Mouse (Mus musculus) forebrain, embryonic 15.5 days (tissue): Measurements from ENCODE around the gene Cntn4. TPM values are rescaled to one million over a fixed set of nuclear protein-coding genes. Genes with fewer than 3 reads are reported as not detected.
A peak's percentile ranks its signal among the peaks of the same experiment; 100 is the strongest.

Experiments
- ATAC-seq: fragments of 200-750 bp; cut with Nextera tagmentation; replicated peaks from 2 replicates; pipeline ENCODE4 v1.8.0; 2017; ENCODE audit warnings: mild to moderate bottlenecking, moderate TSS enrichment, moderate library complexity
- H3K27ac ChIP-seq: fragments of 300-500 bp; sonication (generic); replicated peaks from 2 replicates; pipeline ENCODE4 v1.5.1; 2015; ENCODE audit warnings: mild to moderate bottlenecking, inconsistent platforms
- H3K27me3 ChIP-seq: fragments of 300-500 bp; sonication (generic); 2 replicates; pipeline ENCODE4 v1.6.1; 2015; ENCODE audit warnings: inconsistent platforms
- H3K36me3 ChIP-seq: fragments of 300-500 bp; sonication (generic); 2 replicates; pipeline ENCODE4 v1.6.1; 2015; ENCODE audit warnings: mild to moderate bottlenecking, inconsistent platforms
- H3K4me1 ChIP-seq: fragments of 300-500 bp; sonication (generic); 2 replicates; pipeline ENCODE4 v1.6.1; 2015; ENCODE audit warnings: inconsistent platforms
- H3K4me2 ChIP-seq: fragments of 300-500 bp; sonication (generic); replicated peaks from 2 replicates; pipeline ENCODE4 v1.6.1; 2015; ENCODE audit warnings: mild to moderate bottlenecking, inconsistent platforms
- H3K4me3 ChIP-seq: fragments of 300-500 bp; sonication (generic); 2 replicates; pipeline ENCODE4 v1.5.1; 2015; ENCODE audit warnings: mild to moderate bottlenecking, inconsistent platforms
- H3K9ac ChIP-seq: fragments of 300-500 bp; sonication (generic); replicated peaks from 2 replicates; pipeline ENCODE4 v1.6.1; 2015; ENCODE audit warnings: mild to moderate bottlenecking, inconsistent platforms
- H3K9me3 ChIP-seq: fragments of 300-500 bp; sonication (generic); 2 replicates; pipeline ENCODE4 v1.6.1; 2016; ENCODE audit warnings: inconsistent platforms
- WGBS: fragments of 180-500 bp; shearing (Covaris S2); methylation state at CpG from one replicate; pipeline ENCODE4 v1.1.7; 2015; ENCODE audit warnings: mixed read lengths; 5-methylcytosine and 5-hydroxymethylcytosine counted together
- polyA plus RNA-seq: library from polyadenylated mRNA; unstranded; fragments of >200 nt; fragmentation: Nextera tagmentation; extraction: Ambion mirVana; gene quantifications from 2 replicates; pipeline ENCODE4 v1.2.1, GENCODE M21; 2015

Cntn4 gene
- polyA plus RNA-seq, 1 experiment from 2014 or later, result 6.2 TPM

DNA sequence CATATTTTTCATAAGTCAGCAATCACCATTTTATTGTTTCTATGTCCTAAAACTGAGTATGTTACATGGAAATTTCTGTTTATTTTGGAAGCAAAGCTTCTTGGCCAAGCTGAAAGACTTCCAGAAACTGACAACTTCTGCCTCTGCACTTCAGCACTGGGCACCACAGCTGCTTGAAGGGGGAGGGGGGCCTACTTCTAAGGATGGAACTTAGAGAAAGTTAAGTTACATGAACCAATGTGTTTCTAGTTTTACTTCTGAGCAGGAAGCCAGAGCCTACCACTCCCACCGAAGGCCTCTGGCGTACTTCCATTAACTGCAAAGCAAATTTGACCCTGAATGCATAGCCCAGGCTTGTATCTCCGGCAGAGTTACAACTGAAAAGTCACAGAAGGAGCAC, 749.2 kb downstream of the Cntn4 start:
- Histone ChIP-seq H3K27me3 (no peaks in the 10 kb centered on the region), H3K9ac (no peak overlapping the region), H3K4me2 (no peak overlapping the region), H3K27ac (no peak overlapping the region), H3K4me3 (no peak overlapping the region), H3K9me3 (no peaks in the 10 kb centered on the region), H3K36me3 (no peaks in the 10 kb centered on the region), H3K4me1 (no peaks in the 10 kb centered on the region)
- WGBS, result 85% methylated on average over 3 of the region's 3 CpGs
- ATAC-seq, result no peak

DNA sequence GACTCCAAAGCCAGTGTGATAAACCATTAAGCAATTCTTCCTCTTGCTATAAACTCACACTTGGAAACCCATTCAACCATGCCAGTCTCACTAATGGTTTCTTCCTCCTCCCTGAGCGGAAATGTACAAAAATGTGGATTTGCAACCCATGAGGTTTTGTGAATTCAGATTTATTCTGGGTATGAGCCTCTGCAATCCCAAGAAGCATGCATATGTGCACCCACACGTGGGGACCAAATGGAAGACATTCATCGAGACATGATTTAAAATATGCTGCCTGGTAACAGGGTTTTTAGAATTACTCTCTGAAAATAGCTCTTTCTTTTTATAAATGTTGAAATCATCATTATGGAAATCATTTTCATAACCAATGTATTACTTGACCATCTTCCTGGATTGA, 754.0 kb downstream of the Cntn4 start:
- 89% methylated on average over 3 of the region's 3 CpGs for WGBS
- Histone ChIP-seq H3K27me3 (no peaks in the 10 kb centered on the region), H3K27ac (no peak overlapping the region), H3K9me3 (no peaks in the 10 kb centered on the region), H3K9ac (no peak overlapping the region), H3K4me1 (no peaks in the 10 kb centered on the region), H3K4me3 (no peak overlapping the region), H3K4me2 (no peak overlapping the region), H3K36me3 (no peaks in the 10 kb centered on the region)
- no peak for ATAC-seq

DNA sequence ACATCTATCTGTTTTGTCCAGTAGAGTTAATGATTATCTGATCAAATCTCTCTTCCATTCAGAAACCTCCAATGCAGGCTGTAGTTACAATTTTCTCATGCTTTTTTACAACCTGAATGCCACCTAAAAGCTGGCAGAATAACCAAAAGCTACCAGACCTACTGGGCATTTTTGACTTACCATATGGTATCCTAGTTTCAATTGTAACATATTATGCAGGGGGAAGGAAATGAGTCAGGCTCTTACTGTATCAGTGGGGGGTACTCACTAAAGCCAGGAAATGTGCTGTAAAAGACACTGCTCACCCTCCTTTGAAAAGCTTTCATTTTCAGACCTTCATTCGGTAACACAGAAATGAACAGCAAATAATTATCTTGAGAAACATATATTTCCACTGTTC, 763.3 kb downstream of the Cntn4 start:
- no peak overlapping the region for H3K9ac ChIP-seq
- 58% methylated on average over 1 of the region's 1 CpGs for WGBS

DNA sequence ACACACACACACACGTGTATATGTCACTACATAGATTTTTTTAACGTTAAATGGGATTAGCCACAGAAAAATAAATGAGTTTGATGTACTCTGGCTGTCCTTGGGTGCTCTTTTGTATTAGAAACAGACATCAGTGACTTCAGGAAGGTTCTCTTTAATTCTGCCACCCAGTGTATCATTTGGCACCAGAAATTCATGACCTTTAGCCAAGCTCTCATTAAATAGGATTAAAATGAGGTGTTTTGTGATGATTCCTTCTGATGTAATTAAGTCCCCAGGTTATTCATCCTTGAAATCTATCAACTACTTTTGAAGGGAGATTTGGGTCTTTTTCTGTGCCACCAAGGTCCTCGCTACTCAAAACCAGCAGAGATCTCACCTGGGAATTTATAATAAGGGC, 763.8 kb downstream of the Cntn4 start:
- 61% methylated on average over 3 of the region's 3 CpGs for WGBS
- no peak overlapping the region for H3K4me2 ChIP-seq

More for the DNA sequence above, 763.3 kb downstream of the Cntn4 start:
- Histone ChIP-seq H3K27me3 (no peaks in the 10 kb centered on the region), H3K4me3 (no peak overlapping the region), H3K36me3 (no peaks in the 10 kb centered on the region), H3K9me3 (no peaks in the 10 kb centered on the region), H3K27ac (no peak overlapping the region), H3K4me1 (no peaks in the 10 kb centered on the region), H3K4me2 (no peak overlapping the region)
- ATAC-seq, result no peak

DNA sequence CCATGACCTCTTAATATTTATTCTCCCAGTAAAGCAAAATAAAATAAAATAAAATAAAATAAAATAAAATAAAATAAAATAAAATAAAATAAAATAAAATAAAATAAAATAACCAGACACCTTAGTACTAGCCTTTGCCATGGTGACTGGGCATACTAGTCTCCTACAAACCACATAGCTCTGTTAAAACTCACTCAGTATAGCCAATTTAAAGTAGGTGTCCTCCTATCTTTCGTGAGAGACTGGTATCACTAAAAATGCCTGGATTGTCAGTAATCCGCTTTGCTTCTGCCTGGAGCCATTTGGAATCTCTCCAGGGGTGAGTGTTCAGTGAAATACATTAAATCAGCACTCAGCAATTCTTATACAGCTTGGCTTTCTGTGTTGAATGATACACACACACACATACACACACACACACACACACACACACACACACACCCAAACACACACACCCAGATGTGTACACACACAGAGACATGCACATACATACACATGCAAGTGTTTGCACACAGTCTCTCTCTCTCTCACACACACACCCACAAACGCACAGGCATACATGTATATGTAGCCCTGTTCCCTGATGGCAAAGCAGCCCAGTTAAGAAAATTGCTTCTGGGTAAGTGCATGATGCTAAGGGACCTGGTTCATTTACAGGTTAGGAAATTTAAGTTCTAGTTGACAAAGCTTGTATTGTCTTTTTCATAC, 776.8 kb downstream of the Cntn4 start:
- Histone ChIP-seq H3K4me2 (no peak overlapping the region), H3K27ac (no peak overlapping the region), H3K9ac (no peak overlapping the region), H3K4me3 (no peak overlapping the region), H3K27me3 (no peaks in the 10 kb centered on the region), H3K9me3 (no peaks in the 10 kb centered on the region), H3K4me1 (no peaks in the 10 kb centered on the region), H3K36me3 (no peaks in the 10 kb centered on the region)
- no peak for ATAC-seq
- 46% methylated on average over 3 of the region's 3 CpGs for WGBS

More for the DNA sequence above, 763.8 kb downstream of the Cntn4 start:
- Histone ChIP-seq H3K4me1 (no peaks in the 10 kb centered on the region), H3K36me3 (no peaks in the 10 kb centered on the region), H3K4me3 (no peak overlapping the region), H3K27ac (no peak overlapping the region), H3K9me3 (no peaks in the 10 kb centered on the region), H3K27me3 (no peaks in the 10 kb centered on the region), H3K9ac (no peak overlapping the region)
- ATAC-seq, result no peak

DNA sequence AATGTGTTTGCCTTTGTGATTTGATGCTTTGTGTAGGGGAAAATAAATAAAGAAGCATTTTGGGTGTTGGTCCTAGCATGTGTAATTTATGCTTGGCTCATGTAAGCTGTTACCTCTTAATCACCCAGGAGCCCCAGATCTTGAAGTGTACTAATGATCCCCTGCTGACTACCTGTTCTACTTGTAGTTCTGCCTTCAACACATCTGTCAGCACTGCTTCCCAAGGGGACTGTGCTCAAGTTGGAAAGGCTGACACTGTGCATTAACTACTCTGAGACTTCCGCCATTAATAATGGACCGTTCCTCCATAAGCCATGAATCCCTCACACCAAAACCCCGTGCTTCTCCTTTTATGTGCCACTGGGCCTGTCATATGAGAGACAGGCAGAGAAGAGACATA, 778.2 kb downstream of the Cntn4 start:
- ATAC-seq, result peak; percentile 83
- H3K9ac ChIP-seq, result no peak overlapping the region
- H3K4me3 ChIP-seq, result no peak overlapping the region
- no peaks in the 10 kb centered on the region for H3K9me3 ChIP-seq
- H3K4me2 ChIP-seq, result no peak overlapping the region
- WGBS, result 52% methylated on average over 3 of the region's 3 CpGs
- H3K36me3 ChIP-seq, result no peaks in the 10 kb centered on the region
- H3K4me1 ChIP-seq, result no peaks in the 10 kb centered on the region
- no peak overlapping the region for H3K27ac ChIP-seq
- no peaks in the 10 kb centered on the region for H3K27me3 ChIP-seq

DNA sequence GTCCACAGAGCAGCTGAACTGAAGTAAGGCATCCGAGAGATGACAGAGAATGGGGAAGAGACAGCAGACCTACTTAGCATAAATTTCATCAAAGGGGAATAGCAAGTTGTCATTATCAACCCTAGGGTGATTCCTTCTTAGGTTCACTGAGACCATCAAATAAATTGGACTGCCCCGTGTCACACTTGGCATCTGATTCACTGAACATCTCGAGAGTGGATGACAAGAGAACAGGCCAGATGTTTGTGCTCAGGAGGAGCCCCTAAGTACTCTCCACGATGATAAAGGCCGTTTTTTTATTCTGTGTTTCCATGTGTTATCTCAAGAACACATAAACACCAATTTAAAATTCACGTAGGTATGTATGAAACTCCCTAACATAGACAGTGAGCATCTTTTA, 780.7 kb downstream of the Cntn4 start:
- ATAC-seq, result no peak
- H3K4me3 ChIP-seq, result no peak overlapping the region
- no peaks in the 10 kb centered on the region for H3K36me3 ChIP-seq
- H3K4me2 ChIP-seq, result no peak overlapping the region
- no peak overlapping the region for H3K9ac ChIP-seq
- 86% methylated on average over 6 of the region's 6 CpGs for WGBS
- no peaks in the 10 kb centered on the region for H3K27me3 ChIP-seq
- no peaks in the 10 kb centered on the region for H3K9me3 ChIP-seq
- no peak overlapping the region for H3K27ac ChIP-seq
- no peaks in the 10 kb centered on the region for H3K4me1 ChIP-seq

DNA sequence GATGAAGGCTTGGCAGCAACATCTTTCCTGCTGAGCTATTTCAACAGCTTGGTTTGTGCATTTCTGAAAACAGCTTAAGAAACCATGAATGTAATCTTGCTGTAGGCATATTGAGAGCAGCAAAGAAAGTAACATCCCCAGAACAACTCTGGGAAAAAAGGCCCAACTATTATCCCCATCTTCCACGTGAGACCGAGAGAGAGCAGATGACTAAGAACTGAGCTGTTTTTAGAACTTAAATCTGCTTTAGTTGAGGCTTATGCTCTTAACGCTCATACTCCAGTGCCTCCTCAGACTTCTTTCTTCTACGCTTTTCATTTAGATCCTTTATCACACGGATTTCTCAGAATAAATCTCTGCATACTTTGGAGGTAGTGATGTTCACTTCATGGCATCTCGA, 784.9 kb downstream of the Cntn4 start:
- no peaks in the 10 kb centered on the region for H3K9me3 ChIP-seq
- no peaks in the 10 kb centered on the region for H3K36me3 ChIP-seq
- H3K4me1 ChIP-seq, result peaks cover 9% of the 10 kb centered on the region
- WGBS, result 82% methylated on average over 6 of the region's 6 CpGs
- no peak overlapping the region for H3K4me3 ChIP-seq
- H3K27ac ChIP-seq, result no peak overlapping the region
- no peak overlapping the region for H3K4me2 ChIP-seq
- H3K9ac ChIP-seq, result no peak overlapping the region
- no peaks in the 10 kb centered on the region for H3K27me3 ChIP-seq
- ATAC-seq, result no peak

DNA sequence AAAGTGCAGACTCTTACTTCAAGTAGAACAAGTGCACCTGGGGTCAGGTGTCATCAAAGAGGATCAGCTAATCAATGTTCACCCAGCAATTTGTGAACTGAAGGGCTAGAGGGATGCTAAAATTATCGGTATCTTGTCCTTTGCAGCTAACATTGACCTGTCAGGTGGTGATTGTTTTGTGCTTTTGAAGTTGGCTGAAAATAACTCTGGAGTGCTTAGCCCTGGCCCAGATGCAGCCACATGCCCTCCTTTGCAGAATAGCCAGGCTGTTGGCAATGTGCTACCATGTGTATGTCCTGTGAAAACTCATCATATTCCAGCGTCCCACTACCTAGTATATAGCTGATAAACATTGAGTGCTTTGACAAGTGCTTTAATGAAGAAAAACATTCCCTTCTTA, 786.4 kb downstream of the Cntn4 start:
- no peak for ATAC-seq
- Histone ChIP-seq H3K36me3 (no peaks in the 10 kb centered on the region), H3K9me3 (no peaks in the 10 kb centered on the region), H3K4me3 (no peak overlapping the region), H3K4me1 (peaks cover 9% of the 10 kb centered on the region), H3K9ac (no peak overlapping the region), H3K27me3 (no peaks in the 10 kb centered on the region), H3K27ac (no peak overlapping the region), H3K4me2 (no peak overlapping the region)
- 90% methylated on average over 2 of the region's 2 CpGs for WGBS

DNA sequence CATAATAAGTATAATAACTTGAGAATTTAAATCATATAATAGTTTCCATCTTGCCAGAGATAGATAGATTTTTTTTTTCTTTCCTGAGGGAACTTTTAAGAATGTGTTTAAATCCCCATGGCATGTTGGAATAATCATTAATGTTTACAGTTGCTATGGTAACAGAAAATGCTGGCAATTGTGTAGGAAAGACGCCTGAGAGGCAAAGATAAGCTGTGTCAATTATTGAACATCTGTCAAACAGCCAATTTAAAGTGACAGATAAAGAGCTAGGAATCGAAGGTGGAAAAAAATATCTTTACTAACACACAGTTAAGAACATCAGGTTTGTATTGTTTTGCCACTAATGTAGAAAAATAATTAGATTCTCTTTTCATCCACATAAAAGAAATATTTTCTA, 788.3 kb downstream of the Cntn4 start:
- H3K27ac ChIP-seq, result no peak overlapping the region
- ATAC-seq, result 0 out of 2 replicates have a peak, but pooled peaks have one; percentile 39
- 8% methylated on average over 2 of the region's 2 CpGs for WGBS

DNA sequence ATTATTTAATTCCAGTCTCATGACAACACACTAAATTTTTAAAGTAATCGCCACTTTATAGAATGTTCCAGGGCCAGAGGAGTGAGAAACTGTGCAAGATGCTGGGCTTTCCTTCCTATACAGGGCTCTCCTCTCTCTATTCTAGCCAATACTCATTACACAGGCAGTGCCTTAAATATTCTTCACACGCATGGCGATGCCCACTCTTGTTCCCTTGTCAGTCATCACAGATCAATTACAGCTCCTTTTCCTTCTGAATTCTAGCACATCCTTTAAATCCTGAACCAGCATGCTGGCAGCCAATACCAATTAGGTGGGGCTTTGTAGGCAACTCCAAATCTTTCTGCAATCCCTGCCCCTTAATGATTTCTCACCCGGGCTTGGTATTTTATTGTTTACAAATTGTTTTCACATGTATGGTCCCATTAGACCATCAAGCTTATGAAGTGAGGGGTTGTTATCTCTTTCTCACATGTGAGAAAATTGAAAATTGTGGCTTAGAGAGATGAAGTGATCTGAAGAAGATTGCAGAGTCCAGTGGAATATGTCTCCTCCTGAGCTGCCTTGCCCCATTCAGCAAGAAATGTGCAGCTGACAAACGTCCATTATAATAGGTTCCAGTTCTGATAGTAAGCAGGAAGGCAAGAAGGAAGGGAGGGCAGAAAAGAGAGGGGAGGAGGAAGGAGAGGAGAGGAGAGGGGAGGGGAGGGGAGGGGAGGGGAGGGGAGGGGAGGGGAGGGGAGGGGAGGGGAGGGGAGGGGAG, 789.0 kb downstream of the Cntn4 start:
- Histone ChIP-seq H3K27me3 (no peaks in the 10 kb centered on the region), H3K9ac (no peak overlapping the region), H3K36me3 (no peaks in the 10 kb centered on the region), H3K4me2 (no peak overlapping the region), H3K27ac (peak overlapping the region; percentile 25; the same call in 1 of the 2 replicates), H3K9me3 (no peaks in the 10 kb centered on the region), H3K4me1 (peaks cover 9% of the 10 kb centered on the region), H3K4me3 (no peak overlapping the region)
- ATAC-seq, result peak; percentile 93
- WGBS, result 11% methylated on average over 5 of the region's 5 CpGs

More for the DNA sequence above, 788.3 kb downstream of the Cntn4 start:
- H3K4me3 ChIP-seq, result no peak overlapping the region
- H3K4me2 ChIP-seq, result no peak overlapping the region
- H3K36me3 ChIP-seq, result no peaks in the 10 kb centered on the region
- H3K4me1 ChIP-seq, result peaks cover 9% of the 10 kb centered on the region
- no peaks in the 10 kb centered on the region for H3K9me3 ChIP-seq
- no peak overlapping the region for H3K9ac ChIP-seq
- H3K27me3 ChIP-seq, result no peaks in the 10 kb centered on the region

DNA sequence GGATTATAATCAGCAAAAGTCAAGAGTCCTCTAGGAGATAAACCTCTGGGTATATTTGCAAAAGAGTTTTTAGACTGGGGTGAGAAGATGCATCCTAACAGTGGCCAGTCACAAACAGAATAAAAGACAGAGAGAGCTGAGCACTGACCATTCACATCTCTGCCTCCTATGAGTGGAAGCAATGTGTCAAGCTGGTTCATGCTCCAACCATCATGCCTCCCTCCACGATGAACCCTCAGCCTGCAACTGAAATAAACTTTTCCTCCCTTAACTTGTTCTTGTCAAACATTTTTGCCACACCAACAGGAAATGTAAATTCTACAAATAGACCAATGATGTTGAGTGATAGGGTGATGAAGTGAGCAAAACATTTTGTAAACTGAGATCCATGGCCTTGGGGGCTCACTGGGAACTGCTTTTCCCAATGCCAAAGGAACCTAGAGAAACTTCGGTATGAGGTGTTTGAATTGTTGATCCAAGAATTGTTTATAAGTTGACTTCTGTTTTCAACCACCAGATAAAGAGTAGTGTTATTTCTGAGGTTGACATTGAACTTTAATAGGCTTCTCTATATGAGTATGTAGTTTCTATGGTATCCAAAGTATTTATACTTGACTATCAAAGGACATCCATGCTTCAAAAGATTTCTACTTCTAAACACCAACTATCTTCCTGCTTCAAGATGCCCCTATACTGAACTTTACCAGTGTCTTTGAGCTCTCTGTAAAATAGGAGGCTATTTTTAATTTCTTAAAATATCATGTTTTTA, 794.6 kb downstream of the Cntn4 start:
- Histone ChIP-seq H3K4me3 (no peak overlapping the region), H3K36me3 (no peaks in the 10 kb centered on the region), H3K9me3 (no peaks in the 10 kb centered on the region), H3K27me3 (no peaks in the 10 kb centered on the region), H3K4me2 (no peak overlapping the region), H3K27ac (no peak overlapping the region), H3K9ac (no peak overlapping the region), H3K4me1 (no peaks in the 10 kb centered on the region)
- no peak for ATAC-seq
- 87% methylated on average over 2 of the region's 2 CpGs for WGBS
